Mouse (Mus musculus): Measurements from ENCODE around the gene Gtf2ird2.

The Gtf2ird2 gene

DNA sequence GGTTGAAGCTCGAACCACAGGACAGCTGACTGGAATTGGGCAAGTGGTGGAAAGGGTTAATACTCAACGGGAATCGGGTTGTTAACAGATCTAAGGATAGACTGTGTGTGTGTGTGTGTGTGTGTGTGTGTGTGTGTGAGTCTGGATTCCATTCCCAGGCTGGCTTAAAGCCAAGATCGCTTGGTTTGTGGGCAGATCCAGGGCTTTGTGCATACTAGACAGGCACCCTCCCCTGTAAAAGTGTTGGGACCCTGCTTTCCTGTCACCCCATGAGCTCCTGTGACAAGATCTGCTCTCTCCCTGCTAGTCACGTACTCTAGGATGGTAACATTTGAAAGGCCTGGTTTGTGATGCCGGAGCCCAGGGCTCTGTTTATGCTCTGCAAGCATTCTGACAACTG lies 51.3 kb downstream of the Gtf2ird2 start:
- no peak for DNase-seq (ENCODE audit: low spot score)

DNA sequence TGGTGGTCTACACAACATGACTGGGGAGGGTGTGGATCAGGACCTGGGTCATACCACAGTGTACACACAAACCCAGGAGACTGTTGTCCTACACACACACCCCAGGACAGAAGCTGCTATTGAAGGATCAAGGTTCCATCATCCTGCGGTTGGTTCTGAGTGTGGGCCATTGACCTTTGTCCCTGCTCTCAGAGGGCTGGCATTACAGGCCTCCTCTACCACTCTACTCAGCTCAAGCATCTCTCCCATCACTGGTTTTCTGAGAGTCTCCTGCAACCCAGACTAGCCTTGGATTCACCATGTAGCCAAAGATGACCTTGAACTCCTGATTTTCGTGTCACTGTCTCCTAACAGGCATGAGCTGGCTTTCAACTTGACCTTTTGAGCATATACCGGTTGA lies 52.4 kb downstream of the Gtf2ird2 start:
- DNase-seq (ENCODE audit: low spot score) = no peak

DNA sequence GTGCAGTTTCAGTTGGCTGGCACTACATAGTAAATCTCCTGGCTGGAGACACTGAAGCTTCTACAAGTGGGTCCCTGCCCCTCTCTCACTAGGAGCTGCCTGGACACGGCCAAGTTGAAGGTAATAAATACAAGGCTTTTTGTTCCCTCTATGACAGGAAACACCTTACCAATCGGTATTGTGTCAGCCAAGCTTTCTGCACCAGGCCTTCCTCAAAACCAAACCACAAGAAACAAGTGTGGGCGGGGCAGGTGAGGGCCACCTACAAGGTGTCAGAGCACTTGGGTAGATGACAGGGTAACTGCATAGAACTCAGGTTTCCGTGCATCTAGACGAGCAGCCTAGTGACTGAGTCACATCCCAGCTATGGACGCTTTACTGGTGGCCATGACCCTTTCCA lies 53.0 kb downstream of the Gtf2ird2 start:
- no peak for DNase-seq (ENCODE audit: low spot score)

DNA sequence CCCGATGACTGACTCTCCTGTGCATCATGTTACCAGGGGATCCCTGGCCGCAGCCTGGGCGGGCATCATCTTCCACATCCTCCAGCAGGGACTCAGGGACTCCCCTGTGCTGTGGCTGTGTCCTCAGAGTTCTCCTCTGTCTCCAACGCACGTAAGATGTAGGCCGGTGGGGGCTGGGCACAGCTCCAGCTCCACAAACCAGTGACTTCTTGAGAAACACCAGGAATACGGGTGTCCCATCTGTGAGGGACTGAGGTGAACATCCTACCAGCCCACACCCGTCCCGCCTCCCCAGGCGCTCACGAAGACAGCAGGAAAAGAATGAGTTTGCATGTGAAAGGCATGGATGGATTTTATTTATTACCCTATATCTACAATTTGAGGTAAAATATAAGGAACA lies 53.7 kb downstream of the Gtf2ird2 start:
- DNase-seq (ENCODE audit: low spot score) = no peak

DNA sequence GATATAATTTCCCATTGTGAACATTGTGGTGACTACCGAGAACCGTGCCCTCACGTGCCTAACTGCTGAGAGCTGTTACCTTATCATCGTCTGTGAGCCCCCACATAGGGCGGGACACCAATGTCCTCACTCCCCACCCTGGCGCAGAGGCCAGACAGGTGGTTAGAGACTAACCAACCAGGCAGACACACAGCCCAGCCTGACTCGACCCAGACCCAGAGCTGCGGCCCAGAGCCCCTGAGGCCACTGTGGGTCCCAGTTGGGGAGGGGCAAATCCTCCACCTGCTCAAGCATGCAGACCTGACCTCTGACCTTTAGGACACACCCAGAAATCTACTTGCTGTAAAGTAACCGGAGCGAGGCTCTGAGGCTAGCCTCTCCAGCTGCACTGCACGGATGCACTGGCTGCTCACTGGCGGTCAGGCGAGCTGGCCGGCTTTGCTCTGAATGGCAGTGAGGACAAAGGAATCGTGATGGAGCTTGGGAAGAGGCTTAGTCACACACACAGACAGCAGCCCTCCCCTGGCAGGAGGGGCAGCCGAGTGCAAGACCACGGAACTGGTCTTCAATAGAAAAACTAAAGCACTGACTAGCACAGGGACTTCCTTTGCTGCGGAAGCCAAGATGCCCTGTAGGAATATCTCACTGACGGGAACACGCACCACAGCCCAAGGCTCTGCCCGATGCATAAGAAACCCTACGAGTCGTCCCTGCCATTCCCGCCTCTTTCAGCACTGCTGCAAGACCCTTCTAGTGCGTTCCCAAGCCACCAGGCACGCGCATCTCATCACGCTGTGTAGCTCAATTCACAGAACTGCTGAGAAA lies 54.3 kb downstream of the Gtf2ird2 start:
- DNase-seq (ENCODE audit: low spot score) = peak; percentile 79

DNA sequence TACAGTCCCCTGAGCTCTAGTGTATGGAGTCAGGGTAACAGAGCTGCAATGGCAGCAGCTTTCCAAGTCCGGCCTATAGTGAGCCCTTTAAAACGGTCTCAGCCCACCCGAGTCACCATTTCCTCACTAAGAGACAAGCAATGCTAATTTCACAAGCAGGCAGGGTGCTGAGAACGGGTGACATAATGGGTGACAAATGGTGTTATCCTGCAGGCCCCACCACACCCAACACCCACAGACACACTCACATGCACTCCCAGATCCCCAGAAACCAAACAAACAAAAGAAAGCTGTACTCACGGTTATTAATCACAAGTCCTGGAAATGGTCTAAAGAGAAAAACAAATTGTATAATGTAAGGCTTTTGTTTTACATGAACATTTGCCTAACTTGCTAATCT lies 58.0 kb downstream of the Gtf2ird2 start:
- DNase-seq (ENCODE audit: low spot score) = no peak

DNA sequence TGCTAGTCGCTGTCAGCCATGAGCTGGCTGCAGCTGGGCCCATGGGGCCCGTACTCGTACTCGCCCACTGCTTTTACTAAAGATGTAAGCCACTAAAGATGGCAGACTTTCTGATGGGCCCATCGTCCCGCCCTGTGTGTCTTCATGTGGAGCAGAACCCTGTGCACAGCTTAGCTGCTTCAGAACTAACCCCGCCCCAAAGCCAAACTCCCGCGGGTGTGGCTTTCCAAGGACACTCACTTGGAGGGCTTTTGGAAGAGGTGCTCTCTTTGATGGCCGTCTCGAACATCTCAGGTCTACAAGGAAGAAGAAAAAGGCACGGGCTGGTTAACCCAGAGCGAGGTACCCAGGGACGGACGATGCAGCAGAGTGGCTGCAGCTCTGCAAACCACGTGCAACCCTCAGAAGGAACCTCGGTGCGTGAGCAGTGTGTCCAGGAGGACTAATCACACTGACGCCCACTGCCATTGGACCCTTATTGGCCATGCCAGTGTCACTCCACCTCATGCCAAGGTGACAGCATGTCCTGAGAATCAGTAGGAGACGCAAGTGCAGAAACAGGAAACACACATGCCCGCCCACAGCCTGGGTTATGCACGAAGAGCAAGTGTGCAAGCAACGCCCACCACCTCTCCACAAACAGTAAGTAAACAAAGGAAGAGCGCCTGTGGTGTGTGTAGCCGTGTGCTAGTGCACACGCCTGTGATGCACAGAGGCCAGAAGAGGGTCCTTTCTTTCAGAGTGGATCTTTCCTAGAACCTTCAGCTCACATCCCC lies 60.0 kb downstream of the Gtf2ird2 start:
- no peak for DNase-seq (ENCODE audit: low spot score)

DNA sequence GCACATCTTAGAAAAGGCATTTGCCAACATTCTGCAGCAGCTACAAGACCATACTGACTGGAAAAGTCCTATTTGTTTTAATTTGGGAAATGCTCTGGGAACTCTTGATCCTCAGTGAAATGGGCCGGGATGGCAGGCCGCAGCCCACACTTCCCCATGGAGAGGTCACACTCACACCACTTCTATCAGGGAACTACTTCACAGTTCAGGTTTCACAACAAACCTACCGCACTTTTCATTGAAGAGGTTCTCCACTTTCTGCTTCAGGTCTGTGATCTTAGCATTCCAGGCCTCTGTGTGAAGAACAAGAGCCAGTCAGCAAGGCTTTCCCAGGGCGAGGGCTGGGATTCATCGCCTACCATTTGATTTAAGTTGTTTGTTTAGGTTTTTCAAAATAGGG lies 61.1 kb downstream of the Gtf2ird2 start:
- no peak for DNase-seq (ENCODE audit: low spot score)

DNA sequence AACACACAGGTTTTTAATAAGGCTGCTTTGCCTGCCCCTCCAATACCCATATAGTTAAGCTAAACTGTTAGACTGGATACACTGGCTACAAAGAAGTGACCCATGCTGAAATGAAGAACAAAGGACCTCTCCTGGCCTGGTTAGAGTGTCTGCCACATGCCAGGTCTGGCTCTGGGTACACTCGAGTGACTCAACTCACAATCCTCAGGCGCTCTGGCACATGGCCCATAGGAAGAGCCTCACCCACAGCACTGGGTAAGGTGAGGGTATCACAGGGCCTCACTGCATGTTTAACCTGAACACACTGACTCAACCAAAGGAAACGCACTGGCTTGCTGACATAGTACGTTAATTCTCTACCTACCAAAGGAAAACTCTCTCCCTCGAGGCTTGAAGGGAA lies 62.3 kb downstream of the Gtf2ird2 start:
- no peak for DNase-seq (ENCODE audit: low spot score)

DNA sequence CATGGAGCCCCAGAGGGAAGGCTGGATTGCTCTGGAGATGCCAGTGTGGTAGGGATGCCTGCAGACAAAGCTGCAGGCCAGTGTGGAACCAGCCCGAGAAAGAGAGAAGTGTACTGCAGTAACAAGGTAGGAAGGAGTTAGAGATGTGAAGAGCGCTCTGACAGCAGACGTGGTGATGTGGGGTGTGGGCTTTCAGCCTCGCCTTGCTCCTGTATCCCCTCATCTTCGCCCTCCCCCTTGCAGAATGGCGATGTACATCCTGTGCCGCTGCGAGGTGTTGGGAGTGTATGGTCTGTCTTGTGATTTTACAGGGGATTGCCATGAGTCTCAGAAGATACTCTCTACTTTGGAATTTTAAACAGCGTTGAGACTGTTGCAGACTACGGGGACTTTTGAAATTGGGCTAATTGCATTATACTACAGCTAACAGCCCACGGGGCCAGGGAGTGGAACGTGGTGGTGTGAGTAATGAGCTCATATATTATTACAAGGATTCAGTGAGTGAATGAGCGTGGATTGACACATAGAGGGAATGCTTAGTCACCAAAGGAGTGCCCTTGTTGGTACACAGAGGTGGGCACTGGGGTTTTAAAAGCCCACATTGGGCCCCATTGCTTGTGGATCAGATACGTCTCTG lies 64.9 kb downstream of the Gtf2ird2 start:
- no peak for DNase-seq (ENCODE audit: low spot score)

DNA sequence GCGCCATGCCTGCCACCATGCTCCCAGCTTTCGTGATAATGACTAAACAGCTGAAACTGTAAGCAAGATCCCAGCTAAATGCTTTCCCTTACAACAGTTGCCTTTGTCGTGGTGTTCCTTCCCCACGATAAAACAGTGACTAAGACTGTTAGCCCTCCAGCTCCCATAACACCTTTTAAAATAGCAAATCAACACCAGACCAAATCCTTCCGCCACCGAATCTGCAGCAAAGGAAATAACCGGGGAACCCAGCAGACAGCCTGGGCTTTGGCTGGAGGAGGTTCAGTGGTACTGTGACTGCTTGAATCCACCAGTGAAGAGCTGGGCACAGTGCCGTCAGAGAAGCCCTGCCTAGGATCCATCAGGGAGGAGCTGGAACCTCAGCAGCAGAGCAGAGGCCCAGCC lies 65.4 kb downstream of the Gtf2ird2 start:
- DNase-seq (ENCODE audit: low spot score) = no peak

DNA sequence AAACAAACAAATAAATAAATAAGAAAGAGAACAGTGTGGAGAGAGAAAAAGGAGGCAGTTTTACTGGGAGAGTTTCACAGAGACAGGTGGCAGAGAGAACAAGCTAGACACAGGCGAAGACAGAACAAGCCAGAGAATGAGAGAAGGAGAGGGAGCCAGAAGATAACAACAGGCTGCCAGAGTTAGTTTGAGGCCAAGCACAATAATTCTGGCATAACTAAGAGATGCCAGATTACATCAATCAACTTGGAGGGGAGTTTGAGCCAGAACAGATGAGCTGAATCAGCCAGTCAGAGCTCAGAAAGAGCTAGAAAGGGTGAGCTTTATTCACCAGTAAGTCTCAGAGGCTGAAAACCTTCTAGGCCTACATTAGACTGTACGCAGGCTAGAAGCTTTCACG lies 66.8 kb downstream of the Gtf2ird2 start:
- DNase-seq (ENCODE audit: low spot score) = no peak

DNA sequence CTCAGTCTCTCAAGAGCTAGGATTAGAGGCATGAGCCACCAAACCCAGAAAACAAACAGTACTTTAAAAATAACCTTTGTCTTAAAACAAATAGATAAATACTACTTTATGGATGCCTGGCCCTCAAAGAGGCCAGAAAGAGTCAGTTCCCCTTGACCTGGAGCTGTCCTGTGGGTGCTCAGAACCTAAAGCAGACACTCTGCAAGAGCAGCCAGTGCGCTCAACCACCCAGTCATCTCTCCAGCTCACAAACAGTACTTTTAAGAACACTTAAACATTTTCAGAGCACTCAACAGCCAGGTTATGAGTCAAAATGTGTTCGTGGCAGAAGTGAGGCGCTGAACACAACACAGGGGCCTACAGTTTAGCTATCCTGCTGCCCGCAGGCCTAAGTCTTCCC lies 67.3 kb downstream of the Gtf2ird2 start:
- DNase-seq (ENCODE audit: low spot score) = no peak

DNA sequence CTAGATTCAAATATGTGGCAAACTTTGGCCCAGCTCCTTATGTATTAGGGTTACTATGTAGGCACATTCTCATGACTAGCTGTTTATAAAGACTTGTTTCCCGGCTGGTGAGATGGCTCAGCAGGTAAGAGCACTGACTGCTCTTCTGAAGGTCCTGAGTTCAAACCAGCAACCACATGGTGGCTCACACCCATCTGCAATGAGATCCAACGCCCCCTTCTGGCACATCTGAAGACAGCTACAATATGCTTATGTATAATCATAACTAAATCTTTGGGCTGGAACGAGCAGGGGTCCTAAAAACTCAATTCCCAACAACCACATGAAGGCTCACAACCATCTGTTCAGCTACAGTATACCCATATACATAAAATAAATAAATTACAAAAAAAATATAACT lies 70.0 kb downstream of the Gtf2ird2 start:
- no peak for DNase-seq (ENCODE audit: low spot score)

DNA sequence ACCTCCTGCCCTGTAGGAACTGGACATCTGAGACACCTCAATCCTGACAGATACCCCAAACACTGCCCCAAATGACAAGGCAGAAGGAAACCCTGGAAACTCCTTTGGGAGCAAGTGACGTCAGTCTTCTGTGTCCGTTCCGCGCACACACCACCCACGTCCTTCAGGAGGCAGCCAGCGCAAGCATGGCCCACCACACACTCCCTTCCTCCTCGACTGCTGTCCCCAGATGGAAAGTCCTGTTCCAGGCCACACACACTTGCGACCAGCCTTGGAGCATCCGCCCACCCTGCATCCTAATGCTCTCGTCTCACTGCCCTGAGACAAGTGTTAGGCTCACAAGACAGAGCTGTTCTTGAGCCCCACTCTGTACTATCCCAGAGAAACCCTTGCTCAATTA lies 71.5 kb downstream of the Gtf2ird2 start:
- DNase-seq (ENCODE audit: low spot score) = no peak

DNA sequence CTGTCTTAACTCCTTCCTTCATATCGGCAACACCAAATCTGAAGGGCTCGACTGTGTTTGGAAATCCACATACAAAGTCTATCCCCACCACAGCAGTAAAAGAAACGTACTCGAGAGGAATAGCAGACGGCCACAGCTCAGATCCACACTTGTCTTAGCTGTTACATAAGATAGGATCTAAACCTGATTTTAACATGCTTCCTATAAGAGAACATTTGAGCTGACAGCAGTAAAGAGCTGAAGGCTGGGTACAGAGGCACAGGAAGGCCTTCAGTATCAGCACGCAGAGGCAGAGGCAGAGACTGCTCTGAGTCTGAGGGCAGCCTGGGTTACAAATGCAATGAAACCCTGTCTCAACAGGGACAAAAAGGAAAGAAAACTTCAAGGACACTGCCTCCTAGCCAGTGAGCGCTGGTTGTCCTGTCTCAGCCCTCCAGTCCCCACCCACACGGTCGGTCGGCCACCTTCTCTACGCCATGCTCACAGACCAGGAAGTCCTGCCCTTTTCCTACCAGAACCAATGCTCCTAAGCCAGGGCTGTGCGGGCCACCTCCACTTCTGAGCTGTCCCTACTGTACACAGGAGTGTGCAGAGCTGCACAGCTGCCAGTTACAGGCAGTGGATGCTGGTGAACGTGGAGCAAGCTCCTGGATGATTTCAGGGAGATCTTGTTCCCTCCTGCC lies 73.7 kb downstream of the Gtf2ird2 start:
- DNase-seq (ENCODE audit: low spot score) = no peak

DNA sequence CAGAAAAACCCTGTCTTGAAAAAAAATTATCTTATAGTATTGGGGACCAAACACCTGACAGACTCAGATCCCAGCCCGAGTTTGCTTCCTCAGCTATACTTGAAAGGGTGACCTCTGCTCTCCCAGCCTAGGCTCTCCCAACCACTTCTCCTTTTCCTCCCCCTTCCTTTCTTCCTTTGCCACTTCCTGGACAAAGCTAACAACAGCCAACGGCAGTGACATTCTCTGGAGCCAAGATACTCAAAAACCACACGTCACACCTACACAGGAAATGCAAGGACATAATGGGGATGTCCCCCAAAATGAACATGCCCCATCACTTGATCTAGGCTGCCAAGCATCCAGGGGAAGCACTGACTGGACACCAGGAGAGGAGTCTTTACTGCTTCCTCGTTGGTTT lies 74.6 kb downstream of the Gtf2ird2 start:
- no peak for DNase-seq (ENCODE audit: low spot score)

DNA sequence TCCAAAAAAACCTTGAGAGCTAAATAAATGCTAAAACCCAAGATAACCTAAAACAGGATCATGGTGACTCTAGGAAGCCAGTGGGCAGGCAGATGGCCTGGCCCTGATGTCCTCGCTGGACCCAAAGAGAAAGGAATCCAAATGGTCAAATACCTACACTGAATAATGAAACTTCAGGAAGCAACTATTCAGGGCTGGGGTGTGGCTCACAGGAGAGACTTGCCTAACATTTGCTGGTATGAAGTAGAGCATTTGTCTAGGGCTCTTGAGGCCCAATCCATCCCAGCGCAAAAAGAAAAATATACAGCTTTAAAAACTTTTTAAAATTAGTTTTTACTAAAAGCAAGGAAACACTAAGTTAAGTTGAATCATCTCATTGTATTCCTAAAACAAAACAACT lies 75.1 kb downstream of the Gtf2ird2 start:
- DNase-seq (ENCODE audit: low spot score) = no peak

DNA sequence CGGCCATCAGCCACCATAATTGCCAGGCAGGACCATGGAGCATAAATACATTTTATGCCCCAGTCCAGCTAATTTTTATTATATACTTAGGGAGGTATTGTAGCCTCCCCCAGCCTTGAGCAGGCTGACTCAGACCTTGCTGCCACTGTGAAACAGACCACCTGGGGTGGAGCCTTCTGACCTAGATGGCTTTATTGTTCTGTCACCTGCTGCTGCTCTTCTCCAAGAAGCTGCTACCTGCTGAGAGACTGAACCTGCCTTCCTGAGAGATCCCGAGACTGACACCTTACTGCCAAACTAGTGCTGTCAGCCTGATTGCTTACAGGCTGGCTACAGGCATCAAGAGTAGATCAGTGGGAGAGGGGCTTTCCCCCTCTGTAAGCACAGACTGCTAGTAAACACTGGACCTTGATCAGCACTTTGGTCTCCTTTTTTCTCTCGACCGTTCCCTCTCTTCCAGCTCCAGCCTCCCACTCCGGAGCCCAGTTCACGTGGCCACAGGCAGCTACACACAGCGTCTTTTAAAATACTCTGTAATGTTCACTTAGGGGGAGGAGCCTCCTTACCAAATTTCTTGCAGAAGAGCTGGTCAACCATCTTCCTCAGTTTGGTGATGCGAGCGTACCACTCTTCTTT lies 76.3 kb downstream of the Gtf2ird2 start:
- no peak for DNase-seq (ENCODE audit: low spot score)

DNA sequence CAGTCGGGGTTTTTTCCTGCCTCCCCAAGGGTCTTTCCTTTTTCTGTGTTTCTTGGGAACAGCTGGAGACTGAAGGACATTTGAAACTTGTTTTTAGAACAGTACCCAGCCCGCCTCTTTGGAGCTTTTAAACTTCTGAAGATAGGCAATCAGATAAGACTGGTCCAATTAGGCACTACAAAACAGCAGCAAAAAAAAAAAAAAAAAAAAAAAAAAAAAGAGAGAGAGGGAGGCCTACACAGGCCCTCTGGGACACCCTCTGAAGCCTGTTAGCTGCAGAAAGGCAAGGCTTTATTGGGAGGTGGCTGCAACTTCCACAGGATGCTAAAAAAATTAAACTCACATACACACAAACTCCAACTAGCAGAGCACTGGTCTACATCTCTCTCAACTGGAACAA lies 82.1 kb downstream of the Gtf2ird2 start:
- no peak for DNase-seq (ENCODE audit: low spot score)

DNA sequence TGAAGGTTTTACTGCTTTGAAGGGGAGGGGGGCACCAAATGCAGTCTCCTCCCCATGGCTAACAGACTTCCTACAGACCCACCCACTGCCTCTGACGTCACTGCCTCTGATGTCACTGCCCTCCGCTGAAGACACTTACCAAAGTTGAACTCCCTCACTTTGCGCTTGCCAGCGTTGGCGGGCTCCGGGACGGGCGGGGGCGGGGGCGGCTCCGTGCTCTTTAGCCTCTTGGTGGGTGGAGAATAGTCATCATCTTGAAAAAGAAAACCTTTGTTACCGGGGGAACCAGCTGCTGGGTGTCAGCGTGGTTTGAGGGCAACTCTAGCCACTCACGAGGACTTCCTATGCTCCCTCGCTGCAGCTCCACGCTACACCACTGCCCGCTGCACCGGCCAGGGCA lies 82.6 kb downstream of the Gtf2ird2 start:
- no peak for DNase-seq (ENCODE audit: low spot score)

DNA sequence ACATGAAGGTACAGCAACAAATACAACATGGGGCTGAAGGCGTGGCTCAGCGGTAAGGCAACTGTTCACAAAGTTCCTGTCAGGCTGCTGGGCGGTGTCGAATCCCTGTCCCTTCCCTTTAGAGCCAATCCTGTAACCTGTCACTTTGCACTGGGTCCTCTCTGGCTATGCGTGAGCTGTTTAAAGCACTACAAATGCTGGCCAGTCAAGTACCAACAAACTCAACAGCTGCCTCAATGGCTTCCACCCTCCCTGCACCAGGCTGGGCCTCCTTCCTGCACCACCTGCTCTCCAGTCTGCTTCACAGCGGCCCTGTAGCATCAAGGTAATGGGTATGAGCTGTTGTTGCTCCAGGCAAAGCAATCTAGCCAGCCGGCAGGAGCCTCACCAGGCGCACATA lies 84.9 kb downstream of the Gtf2ird2 start:
- DNase-seq (ENCODE audit: low spot score) = no peak

Measured in embryo, embryonic 10 days (tissue).